Mouse (Mus musculus) heart, adult 11 months (tissue): ENCODE data around the gene Uimc1.

ENCODE experiments used
- DNase-seq: peaks from one replicate; pipeline ENCODE4 v3.0.0; 2022

Uimc1 gene

GRCm38 (mm10) chr13:55024215-55024614 lies 75.9 kb downstream of the Uimc1 start:
- peak; percentile 61 for DNase-seq

GRCm38 (mm10) chr13:55022715-55023114 lies 77.4 kb downstream of the Uimc1 start:
- peak; percentile 94 for DNase-seq

DNA sequence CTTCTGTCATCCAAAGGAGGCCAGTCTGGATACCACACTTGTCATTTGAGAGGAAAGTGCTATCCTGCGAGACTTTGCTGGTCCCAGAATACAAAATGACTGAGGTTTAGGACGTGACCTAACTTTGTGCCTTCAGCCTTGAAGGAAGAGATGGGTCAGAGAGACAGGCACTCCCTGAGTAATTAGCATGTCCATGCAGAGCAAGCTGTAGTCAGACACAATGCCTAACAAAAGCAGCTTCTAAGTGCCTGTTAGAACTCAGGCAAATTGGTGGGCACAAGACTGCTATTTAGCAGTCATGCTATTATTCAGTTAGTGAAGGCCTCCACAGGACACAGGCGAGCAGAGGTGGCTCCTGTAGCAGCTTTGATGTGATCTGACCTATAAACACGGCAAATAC lies 77.8 kb downstream of the Uimc1 start:
- DNase-seq, result peak; percentile 65

GRCm38 (mm10) chr13:55021194-55021779 lies 78.8 kb downstream of the Uimc1 start, which contains the start of gene Hk3:
Hk3 (minus strand) TSS chr13:55021385.
- peak; percentile 95 for DNase-seq

DNA sequence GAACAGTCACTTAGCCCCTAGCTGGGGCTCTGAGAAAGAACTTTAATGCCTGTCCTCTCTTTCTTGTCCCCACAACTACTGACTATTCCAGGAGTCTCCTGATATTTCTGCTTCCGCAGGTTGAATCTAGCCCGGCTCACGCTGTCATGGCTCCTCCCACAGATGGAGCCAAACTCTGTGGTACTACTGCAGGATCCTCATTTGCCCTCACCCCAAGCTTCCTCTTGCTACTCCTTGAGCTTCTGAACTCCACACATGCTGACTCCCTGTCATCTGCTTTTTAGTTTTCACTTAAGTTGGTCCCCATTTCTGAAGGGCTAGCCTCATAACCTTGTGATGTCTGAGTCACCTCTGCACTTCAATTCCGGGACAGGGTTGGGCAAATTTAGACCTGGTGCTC lies 80.0 kb downstream of the Uimc1 start:
- DNase-seq, result peak; percentile 91

- DNase-seq, result peak; percentile 74
Measured at GRCm38 (mm10) chr13:55019181-55019580, 80.9 kb downstream of the Uimc1 start.

- peak; percentile 42 for DNase-seq
Measured at GRCm38 (mm10) chr13:55018700-55019099, 81.4 kb downstream of the Uimc1 start.

DNA sequence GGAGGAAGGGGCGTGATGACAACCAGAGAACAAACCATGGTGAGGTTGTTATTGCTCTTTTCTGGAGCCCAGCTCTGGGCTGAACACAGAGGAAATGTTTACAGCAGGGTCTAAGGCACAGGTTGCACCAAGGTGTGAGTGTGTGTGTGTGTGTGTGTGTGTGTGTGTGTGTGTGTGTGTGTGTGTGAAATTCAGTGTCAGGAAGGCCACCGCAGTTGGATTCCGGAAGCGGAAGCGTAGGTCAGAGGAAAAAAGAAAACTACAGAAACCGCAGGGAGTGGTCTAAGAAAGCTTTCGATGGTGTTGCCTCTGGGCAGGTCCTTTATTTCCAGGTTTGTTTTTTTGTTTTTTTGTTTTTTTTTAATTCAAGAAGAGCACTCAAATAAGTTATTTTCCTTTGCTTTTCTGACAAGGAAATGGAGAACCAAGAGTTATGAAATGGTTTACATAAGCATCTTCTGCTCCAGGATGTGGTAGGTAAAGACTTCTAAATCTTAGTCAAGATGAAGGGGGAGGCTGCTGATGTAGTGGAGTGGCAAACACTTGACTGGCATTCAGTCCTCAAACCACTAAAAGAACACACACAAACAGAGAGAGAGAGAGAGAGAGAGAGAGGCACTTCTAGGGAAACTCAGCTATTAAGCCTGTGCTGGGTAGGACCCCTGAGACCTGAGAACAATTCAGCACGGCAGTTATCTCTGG lies 82.1 kb downstream of the Uimc1 start:
- DNase-seq, result peak; percentile 65

- DNase-seq, result peak; percentile 65
Measured at GRCm38 (mm10) chr13:55017154-55017897, 82.8 kb downstream of the Uimc1 start.

DNA sequence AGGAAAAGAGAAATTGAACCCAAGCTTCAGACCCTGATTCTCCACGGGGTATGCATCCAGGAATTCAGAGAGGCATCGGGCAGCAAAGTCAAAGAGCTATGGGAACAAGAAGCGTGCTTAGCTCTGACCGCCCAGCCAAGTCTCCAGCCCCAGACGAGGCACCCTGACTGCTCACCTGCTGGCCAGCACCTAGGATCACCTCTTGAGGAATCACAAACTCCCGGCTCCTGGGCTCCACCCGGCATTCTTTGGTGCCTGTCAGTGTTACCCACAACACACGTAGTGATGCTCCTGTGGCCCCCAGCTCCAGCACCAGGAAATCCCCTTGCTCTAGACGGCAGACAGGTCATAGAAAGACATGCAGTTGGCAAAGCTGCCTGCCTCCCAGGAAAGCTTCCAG lies 85.6 kb downstream of the Uimc1 start:
- DNase-seq, result peak; percentile 56

DNA sequence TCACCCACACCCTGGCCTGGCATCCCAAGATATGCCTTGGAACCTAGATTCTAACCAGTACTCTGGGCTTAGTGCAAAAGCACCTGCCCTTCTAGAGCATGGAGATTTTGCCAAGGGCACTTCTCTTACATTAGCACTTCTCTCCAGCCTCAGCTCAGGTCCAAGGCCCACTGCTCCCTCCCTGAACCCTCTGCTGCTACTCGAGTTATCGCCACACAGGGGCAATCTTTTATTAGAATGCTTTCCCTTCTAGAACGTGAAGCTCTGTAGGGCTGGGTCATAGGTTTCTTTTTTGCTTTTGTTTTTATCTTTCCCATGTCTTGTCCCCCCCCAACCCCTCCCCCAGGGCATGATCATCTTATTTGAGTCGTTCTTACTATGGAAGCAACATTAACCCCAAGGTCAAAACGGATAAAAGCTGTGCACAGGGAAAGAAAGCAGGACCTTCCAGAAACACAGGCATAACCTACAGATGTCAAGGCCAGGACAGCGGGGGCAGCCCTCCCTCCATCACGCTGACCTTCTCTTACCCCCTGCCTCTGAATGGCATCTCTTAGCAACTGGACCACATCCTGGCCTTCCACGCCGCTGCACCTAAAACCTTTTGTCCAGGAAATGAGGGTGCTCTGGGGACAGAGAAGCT lies 86.3 kb downstream of the Uimc1 start:
- DNase-seq, result peak; percentile 86

- no peak for DNase-seq
Measured at GRCm38 (mm10) chr13:55011981-55012478, 88.1 kb downstream of the Uimc1 start.

DNA sequence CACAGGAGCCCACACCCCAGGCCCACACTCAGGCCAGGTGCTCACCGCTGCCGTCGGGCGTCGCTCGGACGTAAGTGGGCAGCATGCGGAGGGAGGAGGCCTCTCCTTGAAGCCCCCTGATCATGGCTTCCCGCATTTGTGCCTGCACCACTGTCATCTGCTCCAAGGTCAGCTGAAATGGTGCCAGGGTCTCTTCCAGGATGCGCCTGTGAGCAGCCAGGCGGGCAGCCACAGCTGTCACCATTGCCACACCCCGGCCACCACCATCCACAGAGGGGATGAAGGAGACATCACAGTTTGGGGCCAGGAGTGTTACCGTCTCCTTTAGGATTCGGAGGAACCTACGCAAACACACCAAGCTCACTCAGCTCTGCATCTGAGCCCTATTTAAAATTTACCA lies 89.0 kb downstream of the Uimc1 start:
- no peak for DNase-seq

DNA sequence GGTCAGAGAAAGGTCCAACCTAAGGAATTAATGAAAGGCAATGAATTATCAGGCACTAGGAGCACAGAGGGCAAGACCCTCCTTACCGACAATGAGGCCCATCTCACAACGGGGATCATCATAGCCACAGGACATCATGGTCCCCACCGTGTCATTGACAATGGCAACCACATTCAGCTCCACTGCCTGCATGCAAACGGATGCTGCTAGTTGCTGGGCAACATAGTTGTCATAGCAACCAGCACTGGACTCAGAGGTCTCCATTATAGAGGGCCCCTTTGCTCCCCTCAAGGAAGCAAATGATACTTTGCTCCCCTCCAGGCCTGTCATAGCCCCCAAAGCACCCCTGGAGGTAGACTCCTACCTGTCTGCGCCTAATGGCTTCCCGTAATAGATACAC lies 91.5 kb downstream of the Uimc1 start:
- no peak for DNase-seq

DNA sequence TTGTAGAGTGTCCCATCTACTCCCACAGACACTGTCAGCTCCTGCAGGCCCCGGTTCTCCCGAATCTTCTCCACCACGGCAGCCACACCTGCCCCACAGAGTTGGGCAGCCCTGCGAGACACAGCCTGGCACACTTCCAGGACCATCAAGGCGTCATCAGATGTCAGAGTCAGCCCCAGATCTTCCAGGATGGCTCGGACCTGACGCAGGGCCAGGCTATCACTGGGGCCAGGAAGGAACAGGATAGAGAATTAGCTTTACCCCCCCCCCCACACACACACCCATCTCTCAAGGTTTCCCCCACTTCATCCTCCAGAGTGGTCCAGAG lies 93.7 kb downstream of the Uimc1 start:
- no peak for DNase-seq

DNA sequence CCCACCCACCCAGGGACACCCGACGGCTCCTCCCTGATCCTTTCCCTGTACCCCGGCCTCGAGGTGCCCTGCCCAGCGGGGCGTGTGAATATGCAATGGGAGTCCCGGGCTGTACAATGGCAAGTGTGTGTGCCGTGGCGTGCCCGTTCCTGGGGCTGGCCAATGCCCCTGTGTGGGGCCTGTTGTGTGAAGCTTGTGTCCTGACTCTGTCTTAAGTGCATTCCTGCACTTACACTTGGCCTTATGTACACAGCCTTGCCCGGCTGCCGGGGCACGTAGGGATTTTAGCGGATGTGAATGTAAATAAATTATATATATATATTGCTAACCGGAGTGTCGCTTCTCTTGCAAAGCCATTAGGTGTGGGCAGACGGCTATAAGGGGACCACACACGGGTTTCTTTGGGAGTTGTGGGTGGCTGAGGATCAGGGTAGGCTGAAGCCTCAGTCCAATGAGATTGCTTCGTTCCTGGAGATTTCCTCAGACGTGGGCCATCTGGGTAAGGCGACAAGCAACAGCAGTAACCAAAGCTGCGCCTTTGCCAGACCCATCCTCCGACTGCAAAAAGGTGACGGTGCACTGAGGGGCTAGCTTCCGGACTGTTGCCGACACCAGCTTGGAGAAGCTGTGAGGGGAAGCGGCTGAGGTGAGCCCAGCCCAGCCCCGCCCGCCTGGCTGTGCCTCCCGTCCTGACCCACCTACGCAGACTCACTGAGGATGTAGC lies 94.2 kb downstream of the Uimc1 start:
- no peak for DNase-seq

- DNase-seq, result no peak
Measured at GRCm38 (mm10) chr13:55004646-55005045, 95.5 kb downstream of the Uimc1 start.

- no peak for DNase-seq
Measured at GRCm38 (mm10) chr13:55002090-55002489, 98.0 kb downstream of the Uimc1 start.

DNA sequence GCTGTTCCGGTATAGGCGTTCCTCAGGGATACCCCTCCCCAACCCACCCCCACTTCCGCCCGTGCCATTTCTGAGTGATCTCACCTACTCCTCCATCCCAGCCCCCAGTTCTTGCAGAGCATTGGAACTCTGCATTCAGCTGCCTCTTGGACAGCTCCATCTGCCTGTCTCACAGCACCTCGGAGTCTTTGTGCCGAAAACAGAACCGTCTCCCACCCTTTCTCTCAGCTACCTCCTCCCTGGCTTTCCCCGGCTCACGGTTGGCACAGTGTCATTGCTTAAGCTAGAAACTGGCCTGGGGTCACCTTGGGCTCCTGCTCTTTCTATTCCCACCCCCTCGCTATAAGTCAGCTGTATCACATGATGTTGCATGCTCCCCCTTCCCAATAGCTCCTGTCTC lies 99.7 kb downstream of the Uimc1 start:
- no peak for DNase-seq

GRCm38 (mm10) chr13:54997568-54997967 lies 102.5 kb downstream of the Uimc1 start:
- no peak for DNase-seq

DNA sequence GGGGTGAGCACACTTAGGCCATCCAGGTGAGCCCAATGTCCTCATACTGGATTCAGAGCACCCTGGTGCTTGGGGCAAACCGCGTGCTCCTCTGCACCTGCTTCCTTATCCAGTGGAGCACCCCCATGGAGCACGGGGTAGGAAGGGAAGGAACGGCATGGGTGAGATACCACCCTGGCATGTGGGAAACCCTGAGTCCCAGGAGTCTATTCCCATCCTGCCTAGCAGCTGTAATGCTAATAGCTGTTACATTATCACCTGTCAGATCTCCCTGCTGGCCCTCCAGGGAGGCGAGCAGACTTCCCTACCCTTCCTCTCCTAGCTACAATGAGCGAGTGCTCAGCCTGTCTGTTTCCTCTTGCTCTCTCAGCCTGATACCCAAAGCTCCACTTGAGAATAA lies 104.9 kb downstream of the Uimc1 start:
- DNase-seq, result no peak

DNA sequence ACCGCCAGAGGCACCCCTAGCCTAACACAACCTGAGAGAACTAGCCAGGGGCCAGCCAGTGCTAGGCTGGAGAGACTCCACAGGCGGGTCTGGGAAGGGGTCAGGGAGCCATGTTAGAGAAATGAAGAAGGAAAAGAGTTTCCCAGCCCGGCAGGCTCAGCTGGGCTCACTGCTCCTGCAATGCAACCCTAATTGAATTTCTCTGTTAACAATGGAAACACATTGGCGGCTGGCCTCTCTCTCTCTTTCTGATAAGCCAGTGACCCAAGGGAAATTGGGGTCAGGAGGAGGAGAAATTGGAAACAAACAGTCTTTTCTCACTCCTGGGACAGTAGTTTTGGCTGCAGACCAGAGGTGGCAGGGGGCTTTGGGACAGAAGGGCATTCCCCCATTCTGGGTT lies 105.5 kb downstream of the Uimc1 start:
- no peak for DNase-seq

GRCm38 (mm10) chr13:54992215-54992614 lies 107.9 kb downstream of the Uimc1 start:
- DNase-seq, result no peak
